Mouse (Mus musculus) frontal cortex, adult (tissue): ENCODE measurements at regions not wholly inside any gene's neighbourhood (a gene's known extent, or its start where the extent isn't known, plus 50 kb on each side); places are given as distances from the start of the nearest gene placed in this dataset.

Source experiments
- ATAC-seq: cut with Nextera tagmentation; 2 replicates; pipeline ENCODE4 v1.9.2; 2017; ENCODE audit warnings: mild to moderate bottlenecking, moderate library complexity, mixed read lengths; ENCODE audit not compliant: low TSS enrichment

DNA sequence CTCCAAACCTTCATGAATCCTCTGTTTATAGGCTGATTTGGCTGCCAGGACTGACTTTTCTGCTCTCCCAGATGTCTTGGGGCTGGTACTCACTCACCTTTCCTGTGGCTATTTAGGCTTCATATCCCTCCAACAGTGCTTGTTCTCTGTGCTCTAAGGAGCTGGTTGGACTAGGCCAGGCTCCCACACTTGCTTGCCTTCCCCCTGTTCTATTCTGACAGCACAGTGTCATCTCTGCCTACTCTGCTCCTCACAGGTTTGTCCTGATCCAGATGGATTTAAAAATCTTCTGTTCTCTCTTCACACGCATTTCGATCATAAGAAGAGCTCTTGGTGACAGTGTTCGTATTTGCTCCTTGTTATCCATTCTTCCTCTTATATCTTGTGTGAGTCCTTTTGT is 134.7 kb upstream of the N4bp1 start:
- peak; percentile 93 for ATAC-seq

- no peak for ATAC-seq
Measured at GRCm38 (mm10) chr8:86975546-86975945, 90.5 kb upstream of the N4bp1 start.

DNA sequence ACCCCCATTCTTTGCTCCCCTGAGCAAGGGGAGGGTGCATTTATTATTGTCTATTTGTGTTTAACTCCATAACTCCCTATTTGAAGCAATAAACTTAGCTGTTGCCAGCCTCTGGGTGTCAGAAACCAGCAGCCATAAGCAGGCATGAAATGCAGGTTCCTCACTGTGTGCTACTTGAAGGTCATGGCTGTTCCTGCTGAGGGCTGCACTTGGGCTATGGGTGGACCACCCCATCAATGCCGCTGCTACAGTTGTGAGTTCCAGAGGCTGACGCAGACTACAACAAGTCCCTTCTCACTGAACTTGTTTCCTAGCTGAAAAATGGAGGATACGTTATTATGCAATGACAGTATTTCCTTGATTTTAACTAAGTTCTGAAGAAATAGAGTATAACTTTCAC is 86.7 kb upstream of the N4bp1 start:
- ATAC-seq: no peak

- no peak for ATAC-seq
Measured at GRCm38 (mm10) chr8:86969051-86969450, 84.0 kb upstream of the N4bp1 start.

GRCm38 (mm10) chr8:86967891-86968311 is 82.8 kb upstream of the N4bp1 start:
- ATAC-seq: no peak

GRCm38 (mm10) chr8:86961218-86962195 is 76.4 kb upstream of the N4bp1 start:
- no peak for ATAC-seq
